Mouse (Mus musculus) MEL (cell line): ENCODE results near the gene Nudt14. TPM values are rescaled to one million over a fixed set of nuclear protein-coding genes. Genes with fewer than 3 reads are reported as not detected.

Experiments
- DNase-seq: peaks from one replicate; pipeline ENCODE4 v3.0.0; 2011; ENCODE audit warnings: low read depth, low spot score
- H3K27ac ChIP-seq: 2 replicates; pipeline ENCODE4 v1.5.1; 2012; ENCODE audit warnings: low read depth, mild to moderate bottlenecking, control low read depth, low read length, moderate library complexity; ENCODE audit not compliant: control insufficient read depth
- H3K27me3 ChIP-seq, 2 experiments: fragments of 150-350 bp in 1 of 2; sonication (generic) in 1 of 2; 2 replicates each; pipeline ENCODE4 v1.6.1; 2012; ENCODE audit warnings: low read length in 2 of 2, mild to moderate bottlenecking in 2 of 2, improper control_type of control experiment in 1 of 2, moderate library complexity in 1 of 2; ENCODE audit not compliant: insufficient read depth in 2 of 2, control insufficient read depth in 1 of 2
- H3K36me3 ChIP-seq, 2 experiments: 2 replicates each; pipeline ENCODE4 v1.6.1; 2012 to 2014; ENCODE audit warnings: low read length in 2 of 2, improper control_type of control experiment in 1 of 2, inconsistent platforms in 1 of 2, mild to moderate bottlenecking in 1 of 2; ENCODE audit not compliant: insufficient read depth in 2 of 2, control insufficient read depth in 1 of 2
- H3K4me1 ChIP-seq, 2 experiments: fragments of 150-350 bp in 1 of 2; sonication (generic) in 1 of 2; 2 replicates each; pipeline ENCODE4 v1.6.1; 2012; ENCODE audit warnings: low read length in 2 of 2, improper control_type of control experiment in 1 of 2, mild to moderate bottlenecking in 1 of 2; ENCODE audit not compliant: insufficient read depth in 2 of 2, control insufficient read depth in 1 of 2
- H3K4me3 ChIP-seq, 2 experiments: fragments of 150-350 bp in 1 of 2; sonication (generic) in 1 of 2; 2 replicates each; pipeline ENCODE4 v1.5.1; 2012; ENCODE audit warnings: low read depth in 2 of 2, low read length in 2 of 2, mild to moderate bottlenecking in 2 of 2, moderate library complexity in 2 of 2, control low read depth in 1 of 2, improper control_type of control experiment in 1 of 2; ENCODE audit not compliant: control insufficient read depth in 1 of 2, insufficient read depth in 1 of 2
- H3K79me2 ChIP-seq: 2 replicates; pipeline ENCODE4 v1.6.1; 2012; ENCODE audit warnings: mild to moderate bottlenecking, low read length, moderate library complexity; ENCODE audit not compliant: control insufficient read depth, poor library complexity, insufficient read depth
- H3K9ac ChIP-seq: 2 replicates; pipeline ENCODE4 v1.6.1; 2012; ENCODE audit warnings: low read depth, mild to moderate bottlenecking, control low read depth, low read length, moderate library complexity; ENCODE audit not compliant: control insufficient read depth, poor library complexity, severe bottlenecking
- H3K9me3 ChIP-seq: fragments of 150-350 bp; sonication (generic); replicated peaks from 2 replicates; pipeline ENCODE4 v1.6.1; 2012; ENCODE audit warnings: mild to moderate bottlenecking, low read length, improper control_type of control experiment, moderate library complexity; ENCODE audit not compliant: insufficient read depth
- CHD1 ChIP-seq: IDR thresholded peaks from 2 replicates; pipeline ENCODE4 v1.6.1; 2012; ENCODE audit warnings: low read depth, mild to moderate bottlenecking, inconsistent platforms, low read length, improper control_type of control experiment
- CHD2 ChIP-seq: IDR thresholded peaks from 2 replicates; pipeline ENCODE4 v1.6.1; 2011; ENCODE audit warnings: low read length, improper control_type of control experiment
- ELF1 ChIP-seq: IDR thresholded peaks from 2 replicates; pipeline ENCODE4 v1.6.1; 2014; ENCODE audit warnings: low read depth, mild to moderate bottlenecking, inconsistent platforms, low read length, improper control_type of control experiment, moderate library complexity
- EP300 ChIP-seq, 2 experiments: IDR thresholded peaks; 2 replicates each; pipeline ENCODE4 v1.6.1; 2011; ENCODE audit warnings: improper control_type of control experiment in 2 of 2, low read length in 2 of 2, low read depth in 1 of 2, mild to moderate bottlenecking in 1 of 2
- ETS1 ChIP-seq: IDR thresholded peaks from 2 replicates; pipeline ENCODE4 v1.6.1; 2012; ENCODE audit warnings: low read depth, mild to moderate bottlenecking, inconsistent platforms, low read length, improper control_type of control experiment, moderate library complexity
- GATA1 ChIP-seq: IDR thresholded peaks from 2 replicates; pipeline ENCODE4 v1.6.1; 2011; ENCODE audit warnings: low read depth, low read length, improper control_type of control experiment
- JUND ChIP-seq: IDR thresholded peaks from 2 replicates; pipeline ENCODE4 v1.6.1; 2011; ENCODE audit warnings: low read depth, mild to moderate bottlenecking, improper control_type of control experiment, low read length
- MAFK ChIP-seq: IDR thresholded peaks from 2 replicates; pipeline ENCODE4 v1.6.1; 2011; ENCODE audit warnings: low read depth, mild to moderate bottlenecking, low read length, improper control_type of control experiment, borderline replicate concordance
- MAX ChIP-seq: IDR thresholded peaks from 2 replicates; pipeline ENCODE4 v1.6.1; 2011; ENCODE audit warnings: low read length, improper control_type of control experiment
- MAZ ChIP-seq: IDR thresholded peaks from 2 replicates; pipeline ENCODE4 v1.6.1; 2012; ENCODE audit warnings: low read depth, mild to moderate bottlenecking, inconsistent platforms, low read length, improper control_type of control experiment
- MEF2A ChIP-seq: IDR thresholded peaks from 2 replicates; pipeline ENCODE4 v1.6.1; 2014; ENCODE audit warnings: low read depth, mild to moderate bottlenecking, inconsistent platforms, low read length, improper control_type of control experiment; ENCODE audit not compliant: poor library complexity, insufficient replicate concordance, severe bottlenecking; ENCODE audit errors: extremely low read depth
- MXI1 ChIP-seq: IDR thresholded peaks from 2 replicates; pipeline ENCODE4 v1.6.1; 2011; ENCODE audit warnings: mild to moderate bottlenecking, low read depth, low read length, improper control_type of control experiment
- MYB ChIP-seq: IDR thresholded peaks from 2 replicates; pipeline ENCODE4 v1.6.1; 2011; ENCODE audit warnings: mild to moderate bottlenecking, low read depth, low read length, improper control_type of control experiment
- RAD21 ChIP-seq: IDR thresholded peaks from 2 replicates; pipeline ENCODE4 v1.6.1; 2011; ENCODE audit warnings: mild to moderate bottlenecking, low read depth, low read length, improper control_type of control experiment
- RCOR1 ChIP-seq: IDR thresholded peaks from 2 replicates; pipeline ENCODE4 v1.6.1; 2012; ENCODE audit warnings: low read depth, mild to moderate bottlenecking, inconsistent platforms, low read length, improper control_type of control experiment
- SIN3A ChIP-seq: IDR thresholded peaks from 2 replicates; pipeline ENCODE4 v1.6.1; 2012; ENCODE audit warnings: low read length, improper control_type of control experiment, inconsistent platforms
- SMC3 ChIP-seq: IDR thresholded peaks from 2 replicates; pipeline ENCODE4 v1.6.1; 2011; ENCODE audit warnings: low read depth, low read length, improper control_type of control experiment
- TAL1 ChIP-seq: IDR thresholded peaks from 2 replicates; pipeline ENCODE4 v1.6.1; 2012; ENCODE audit warnings: mild to moderate bottlenecking, inconsistent platforms, low read length, moderate library complexity, mixed read lengths
- TBP ChIP-seq: IDR thresholded peaks from 2 replicates; pipeline ENCODE4 v1.8.0; 2011; ENCODE audit warnings: low read depth, low read length, improper control_type of control experiment
- TCF12 ChIP-seq: IDR thresholded peaks from 2 replicates; pipeline ENCODE4 v1.6.1; 2014; ENCODE audit warnings: low read depth, mild to moderate bottlenecking, inconsistent platforms, low read length, improper control_type of control experiment, moderate library complexity
- USF1 ChIP-seq: IDR thresholded peaks from 2 replicates; pipeline ENCODE4 v1.6.1; 2014; ENCODE audit warnings: low read depth, mild to moderate bottlenecking, inconsistent platforms, low read length, improper control_type of control experiment, moderate library complexity
- USF2 ChIP-seq, 2 experiments: IDR thresholded peaks; 2 replicates each; pipeline ENCODE4 v1.6.1; 2011 to 2012; ENCODE audit warnings: improper control_type of control experiment in 2 of 2, low read length in 2 of 2, borderline replicate concordance in 1 of 2, inconsistent platforms in 1 of 2, low read depth in 1 of 2, mild to moderate bottlenecking in 1 of 2; ENCODE audit not compliant: insufficient read depth in 1 of 2
- ZC3H11A ChIP-seq: IDR thresholded peaks from 2 replicates; pipeline ENCODE4 v1.6.1; 2012; ENCODE audit warnings: low read depth, mild to moderate bottlenecking, inconsistent platforms, low read length, improper control_type of control experiment
- ZKSCAN1 ChIP-seq: IDR thresholded peaks from 2 replicates; pipeline ENCODE4 v1.6.1; 2012; ENCODE audit warnings: low read depth, mild to moderate bottlenecking, inconsistent platforms, low read length, improper control_type of control experiment, moderate library complexity
- polyA plus RNA-seq, 2 experiments: library from polyadenylated mRNA; stranded (reverse) in 1 of 2; unstranded in 1 of 2; fragments of >175 nt in 1 of 2; fragments of >200 nt in 1 of 2; gene quantifications; 2 replicates each; pipeline versions ENCODE4 v1.2.1 to v1.2.4; 2012; ENCODE audit warnings: low replicate concordance in 2 of 2, low read depth in 1 of 2; ENCODE audit not compliant: insufficient read length in 2 of 2, insufficient read depth in 1 of 2, missing spikeins in 1 of 2
- total RNA-seq: library from RNA; depleted of rRNA; stranded (reverse); fragments of 300-350 nt; gene quantifications from 2 replicates; pipeline ENCODE4 v1.2.3, GENCODE M21; 2012

Nudt14 gene
- total and polyA plus RNA-seq, 3 experiments, result 19.0 to 61.0 TPM; not detected in 1

DNA sequence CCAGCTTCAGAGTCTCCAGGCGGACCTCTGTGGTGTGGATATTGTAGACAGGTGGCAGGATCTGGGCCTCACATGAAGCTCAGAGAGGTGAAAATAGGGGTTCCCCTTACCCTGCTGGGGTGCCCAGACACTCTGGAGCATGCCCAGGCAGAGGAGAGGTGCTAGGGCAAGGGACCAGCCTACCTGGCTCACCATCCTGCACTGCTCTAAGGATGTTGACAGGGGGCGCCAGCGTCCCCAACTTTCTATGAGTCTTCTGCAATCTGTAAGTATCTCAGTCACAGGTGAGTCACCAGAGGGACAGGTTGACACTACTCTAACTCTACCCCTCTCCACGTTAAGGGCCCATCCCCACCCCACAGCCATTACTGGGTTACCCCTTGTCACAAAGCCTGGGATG is 5.4 kb upstream of the Nudt14 start (continued):
- 0 out of 2 replicates have a peak, but pooled peaks have one; percentile 39 for TF ChIP-seq MAZ

- peaks cover 9 to 14% of the 10 kb centered on the region in 2 experiments for H3K4me1 ChIP-seq
- TF ChIP-seq ZKSCAN1 (peak; percentile 98), TBP (no peak)
Observed at GRCm38 (mm10) chr12:112943669-112944068, 1.7 kb upstream of the Nudt14 start.

GRCm38 (mm10) chr12:112941156-112941775 is 658 bp downstream of the Nudt14 start:
- DNase-seq, result peak; percentile 75

More at GRCm38 (mm10) chr12:112943669-112944068, 1.7 kb upstream of the Nudt14 start:
- no peak for DNase-seq
- H3K79me2 ChIP-seq, result peaks cover 3% of the 10 kb centered on the region; the same call in 1 of the 2 replicates
- no peak overlapping the region for H3K4me3 ChIP-seq
- no peak overlapping the region for H3K27ac ChIP-seq
- peaks cover 0 to 6% of the 10 kb centered on the region in 2 experiments; a peak in 2 of 4 replicates for H3K36me3 ChIP-seq
- H3K27me3 ChIP-seq, result no peaks in the 10 kb centered on the region
- no peak overlapping the region for H3K9ac ChIP-seq
- no peaks in the 10 kb centered on the region for H3K9me3 ChIP-seq

More at GRCm38 (mm10) chr12:112941156-112941775, 658 bp downstream of the Nudt14 start:
- peaks cover 9 to 14% of the 10 kb centered on the region in 2 experiments for H3K4me1 ChIP-seq
- H3K27me3 ChIP-seq, result no peaks in the 10 kb centered on the region
- TF ChIP-seq EP300 (IDR thresholded peaks at IDR 0.05; ENCODE audit: low read depth in 1 of 2, low read length in 2 of 2), result peak in 1 of 2 experiments; percentile 18; a peak in 1 of 4 replicates
- no peak for TF ChIP-seq TAL1
- TF ChIP-seq ELF1, result 0 out of 2 replicates have a peak, but pooled peaks have one; percentile 31
- no peak for TF ChIP-seq MAZ
- no peak for TF ChIP-seq MAX
- TF ChIP-seq USF1, result 0 out of 2 replicates have a peak, but pooled peaks have one; percentile 21
- peak; percentile 39 for TF ChIP-seq ZC3H11A
- TF ChIP-seq CHD1, result no peak
- TF ChIP-seq JUND, result peak; percentile 52; the same call in 1 of the 2 replicates
- TF ChIP-seq RAD21, result no peak
- peak; percentile 89 for TF ChIP-seq ZKSCAN1
- no peak for TF ChIP-seq CHD2
- TF ChIP-seq MXI1, result no peak; the same call in 1 of the 2 replicates
- TF ChIP-seq MEF2A, result no peak
- TF ChIP-seq GATA1, result no peak
- TF ChIP-seq ETS1, result 0 out of 2 replicates have a peak, but pooled peaks have one; percentile 7
- TF ChIP-seq MYB, result peak; percentile 23; the same call in 1 of the 2 replicates
- TF ChIP-seq SMC3, result peak; percentile 10; the same call in 1 of the 2 replicates
- TF ChIP-seq TCF12, result no peak
- TF ChIP-seq USF2 (IDR thresholded peaks at IDR 0.05; ENCODE audit: borderline replicate concordance in 1 of 2, insufficient read depth in 1 of 2, low read depth in 1 of 2, low read length in 2 of 2), result 0 out of 4 replicates have a peak, but pooled peaks of 1 of the 2 experiments have one; percentile 7
- no peak for TF ChIP-seq MAFK
- TF ChIP-seq RCOR1, result peak; percentile 31; the same call in 1 of the 2 replicates
- TF ChIP-seq SIN3A, result peak; percentile 22; the same call in 1 of the 2 replicates
- TF ChIP-seq, all 39 proteins: peak for 12
- H3K9ac ChIP-seq, result peak overlapping the region; percentile 82
- peaks cover 0 to 6% of the 10 kb centered on the region in 2 experiments; a peak in 2 of 4 replicates for H3K36me3 ChIP-seq
- peaks cover 3% of the 10 kb centered on the region; the same call in 1 of the 2 replicates for H3K79me2 ChIP-seq
- H3K27ac ChIP-seq, result no peak overlapping the region
- H3K4me3 ChIP-seq, result peak overlapping the region; percentile 74 to 88
- H3K9me3 ChIP-seq, result no peaks in the 10 kb centered on the region
